Mouse (Mus musculus) induced T-regulatory cell, adult 2 months (primary cell): ENCODE results near the gene Osbpl9.

ENCODE experiments used
- DNase-seq: peaks from one replicate; pipeline ENCODE4 v3.0.0-alpha.2; 2012; ENCODE audit warnings: low read depth

The Osbpl9 gene

DNA sequence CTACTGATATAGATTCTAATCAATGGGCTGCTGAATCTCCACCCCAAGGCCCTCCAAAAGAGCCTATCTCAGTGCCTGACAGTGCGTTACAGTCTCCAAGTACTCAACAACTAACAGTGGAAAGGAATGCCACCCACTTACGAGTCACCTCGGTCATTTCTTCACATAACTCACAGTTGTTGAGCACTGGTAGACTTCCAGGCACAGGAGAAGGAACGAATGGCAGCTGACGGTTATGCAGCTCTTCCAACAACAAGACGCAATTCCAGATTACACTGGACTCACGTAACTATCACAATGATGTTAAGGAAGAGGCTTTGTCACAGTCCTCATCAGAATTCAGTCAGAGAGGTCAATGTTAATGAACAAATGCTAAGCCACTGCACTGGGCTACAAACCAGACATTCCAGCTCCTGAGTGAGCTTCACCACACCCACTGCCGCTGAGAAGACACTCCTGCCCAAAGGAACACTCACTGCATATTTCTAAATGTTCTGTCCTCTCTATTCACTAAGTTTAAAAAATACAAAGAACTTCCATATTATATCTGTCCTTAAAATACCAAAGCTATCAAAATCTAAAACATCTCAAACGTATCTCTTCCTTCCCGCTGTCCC lies 70.7 kb downstream of the Osbpl9 start:
- DNase-seq: no peak

DNA sequence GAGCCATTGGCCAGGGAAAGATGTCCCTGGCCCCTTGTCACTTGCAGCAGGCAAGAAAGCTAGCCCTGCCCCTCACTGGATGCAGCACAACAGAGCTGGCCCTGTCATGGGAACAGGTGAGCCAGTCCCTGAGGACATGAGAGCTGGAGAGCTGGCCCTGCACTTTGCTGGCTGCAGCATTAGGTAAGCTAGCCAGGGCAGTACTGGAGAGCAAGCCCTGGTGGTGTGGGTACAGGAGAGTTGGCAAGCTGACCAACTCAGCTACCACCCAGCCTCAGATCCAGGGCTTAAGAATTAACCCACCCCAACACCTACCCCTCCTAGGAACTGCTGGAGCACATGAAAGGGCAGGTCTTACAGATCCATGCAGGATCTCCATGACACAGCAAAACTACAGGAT lies 73.1 kb downstream of the Osbpl9 start:
- DNase-seq: no peak

DNA sequence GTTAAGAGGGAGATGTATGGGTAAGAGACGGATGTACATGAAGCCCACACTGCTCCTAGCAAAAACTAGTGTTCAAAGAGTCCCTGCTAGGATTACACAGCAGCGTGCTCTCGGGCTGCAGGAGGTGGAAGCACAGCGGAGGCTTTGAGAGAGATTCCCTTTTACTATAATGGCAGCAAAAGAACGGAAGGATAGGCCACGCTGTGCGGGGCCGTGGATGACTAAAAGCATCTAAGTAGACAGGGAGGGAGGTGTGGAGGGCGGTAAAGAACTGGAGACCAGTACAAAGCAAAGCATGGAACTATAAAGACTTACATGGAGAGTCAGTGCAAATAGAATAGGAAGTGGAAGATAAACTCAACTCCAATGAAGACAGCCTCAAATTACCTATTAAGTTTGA lies 74.1 kb downstream of the Osbpl9 start:
- DNase-seq: no peak

DNA sequence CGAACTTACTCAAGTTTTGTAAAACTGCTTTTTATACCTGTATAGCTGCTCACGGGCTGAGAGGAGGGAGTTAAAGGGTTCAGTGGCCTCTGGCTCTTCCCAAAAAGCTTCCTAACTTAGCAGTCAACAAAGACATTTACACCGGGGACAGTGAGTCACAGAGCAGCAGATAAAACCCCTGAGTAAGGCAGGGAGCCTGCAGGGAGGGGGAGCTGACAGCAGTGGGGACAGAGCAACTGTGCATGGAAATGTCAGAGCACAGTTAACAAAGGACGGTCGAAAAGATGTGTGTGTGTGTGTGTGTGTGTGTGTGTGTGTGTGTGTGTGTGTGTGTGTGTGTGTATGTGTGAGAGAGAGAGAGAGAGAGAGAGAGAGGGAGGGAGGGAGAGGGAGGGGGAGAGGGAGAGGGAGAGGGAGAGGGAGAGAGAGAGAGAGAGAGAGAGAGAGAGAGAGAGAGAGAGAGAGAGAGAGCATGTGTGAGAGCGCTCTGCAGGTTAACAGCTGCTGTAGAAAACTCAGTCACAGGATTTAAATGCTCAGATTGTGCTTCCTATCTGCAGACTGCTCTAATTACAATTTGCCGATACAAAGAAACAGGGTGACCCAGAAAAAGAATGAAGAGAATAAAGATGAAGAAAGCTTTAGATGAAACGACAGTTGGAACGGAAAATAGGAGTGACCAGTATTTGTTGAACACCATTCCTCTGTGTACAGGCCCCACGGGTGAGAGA lies 75.1 kb downstream of the Osbpl9 start:
- DNase-seq: no peak

- no peak for DNase-seq
Observed at GRCm38 (mm10) chr4:109125746-109126425, 76.2 kb downstream of the Osbpl9 start.

- peak; percentile 56 for DNase-seq
Observed at GRCm38 (mm10) chr4:109122830-109123555, 79.1 kb downstream of the Osbpl9 start.

DNA sequence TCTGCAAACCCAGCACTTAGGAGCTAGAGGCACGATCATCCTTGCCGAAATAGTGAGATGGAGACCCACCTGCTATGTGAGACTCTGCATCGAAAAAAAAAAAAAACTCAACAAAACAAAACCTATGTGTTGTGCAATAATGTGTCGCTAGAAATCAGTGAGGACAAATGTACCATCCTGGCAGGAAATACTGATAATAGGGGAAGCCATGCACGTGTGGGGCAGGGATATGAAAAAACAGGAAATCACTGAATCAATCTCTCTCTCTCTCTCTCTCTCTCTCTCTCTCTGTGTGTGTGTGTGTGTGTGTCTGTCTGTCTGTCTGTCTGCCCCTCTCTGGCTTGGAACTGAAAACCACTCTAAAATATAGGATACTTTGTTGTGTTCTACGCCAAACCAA lies 81.3 kb downstream of the Osbpl9 start:
- peak; percentile 34 for DNase-seq

DNA sequence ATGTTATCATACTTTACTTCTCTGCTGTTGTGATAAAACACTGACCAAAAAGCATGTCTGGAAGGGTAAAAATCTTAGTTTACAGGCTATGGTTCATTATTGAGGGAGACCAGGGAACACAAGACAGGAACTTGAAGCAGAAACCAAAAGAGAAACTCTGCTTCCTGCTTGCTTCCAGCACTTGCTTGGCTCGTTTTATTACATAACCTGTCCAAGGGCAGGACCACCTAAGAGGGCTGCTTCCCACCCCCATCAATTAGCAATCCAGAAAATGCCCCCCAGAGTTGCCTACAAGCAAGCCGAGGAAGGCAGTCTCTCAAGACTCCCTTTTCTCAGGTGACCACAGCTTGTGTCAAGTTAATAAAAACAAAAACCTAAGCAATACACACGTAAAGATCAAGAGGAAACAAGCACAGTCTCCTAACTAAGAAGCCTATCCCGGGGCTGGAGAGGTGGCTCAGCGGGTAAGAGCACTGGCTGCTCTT lies 82.4 kb downstream of the Osbpl9 start:
- peak; percentile 66 for DNase-seq

- no peak for DNase-seq
Observed at GRCm38 (mm10) chr4:109118327-109118659, 83.8 kb downstream of the Osbpl9 start.

DNA sequence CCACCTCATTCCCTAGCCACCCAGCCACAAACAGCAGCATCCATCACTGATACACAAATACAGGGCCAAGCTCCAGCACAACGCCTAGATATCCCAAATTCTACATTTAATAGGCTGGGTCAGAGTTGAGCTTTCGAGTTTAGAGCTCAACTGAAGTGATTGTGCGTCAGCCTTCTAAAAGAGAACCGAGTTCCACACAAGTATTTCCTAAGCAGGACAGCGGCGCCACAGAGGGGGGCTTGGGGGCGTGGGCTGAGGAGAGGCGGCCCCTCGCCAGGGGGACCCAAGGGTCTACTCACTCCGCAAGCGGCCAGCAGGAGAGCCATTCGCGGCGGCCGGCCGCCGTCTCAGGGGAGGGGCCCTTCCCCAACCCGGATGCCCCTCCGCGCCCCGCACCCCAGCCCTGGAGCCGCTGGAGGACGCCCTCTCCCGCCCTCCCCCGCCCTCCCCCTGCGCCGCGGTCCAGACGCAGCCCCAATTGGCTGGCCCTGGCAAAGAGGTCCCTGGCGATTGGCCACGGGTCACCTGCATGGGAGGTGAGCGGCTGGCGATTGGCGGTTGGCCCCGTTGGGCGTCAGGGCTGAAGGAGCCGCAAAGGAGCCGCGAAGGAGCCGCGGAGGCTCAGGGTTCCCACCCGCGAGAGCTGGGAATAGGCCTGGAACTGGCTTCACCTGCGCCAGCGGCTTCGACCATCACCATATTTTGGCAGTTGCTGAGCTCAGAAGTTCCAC lies 84.3 kb downstream of the Osbpl9 start:
- DNase-seq: peak; percentile 95

- peak; percentile 58 for DNase-seq
Observed at GRCm38 (mm10) chr4:109116938-109117337, 85.1 kb downstream of the Osbpl9 start.

- no peak for DNase-seq
Observed at GRCm38 (mm10) chr4:109116494-109116893, 85.6 kb downstream of the Osbpl9 start.

GRCm38 (mm10) chr4:109115742-109116141 lies 86.3 kb downstream of the Osbpl9 start:
- DNase-seq: no peak

GRCm38 (mm10) chr4:109114308-109114707 lies 87.8 kb downstream of the Osbpl9 start:
- no peak for DNase-seq

- no peak for DNase-seq
Observed at GRCm38 (mm10) chr4:109112915-109113505, 89.1 kb downstream of the Osbpl9 start.

GRCm38 (mm10) chr4:109110978-109111377 lies 91.1 kb downstream of the Osbpl9 start:
- no peak for DNase-seq

- no peak for DNase-seq
Observed at GRCm38 (mm10) chr4:109109686-109110085, 92.4 kb downstream of the Osbpl9 start.

DNA sequence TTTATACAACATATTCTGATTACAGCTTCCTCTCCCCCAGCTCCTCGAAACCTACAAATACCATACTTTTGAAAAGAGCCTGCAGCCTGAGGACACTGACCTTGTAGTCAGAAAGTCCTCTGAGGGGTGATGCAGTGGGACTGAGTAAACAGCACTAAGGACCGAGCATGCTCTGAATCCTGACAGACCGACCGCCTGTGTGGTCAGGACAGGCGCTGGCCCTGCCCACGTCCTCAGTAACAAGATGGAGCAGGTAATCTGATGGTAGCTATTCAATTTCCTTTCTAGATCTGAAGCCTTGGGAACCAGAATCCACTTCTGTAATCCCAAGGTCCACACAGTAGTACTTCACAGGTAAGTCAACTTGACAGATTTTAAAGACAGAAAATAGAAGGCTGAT lies 93.1 kb downstream of the Osbpl9 start:
- DNase-seq: no peak

DNA sequence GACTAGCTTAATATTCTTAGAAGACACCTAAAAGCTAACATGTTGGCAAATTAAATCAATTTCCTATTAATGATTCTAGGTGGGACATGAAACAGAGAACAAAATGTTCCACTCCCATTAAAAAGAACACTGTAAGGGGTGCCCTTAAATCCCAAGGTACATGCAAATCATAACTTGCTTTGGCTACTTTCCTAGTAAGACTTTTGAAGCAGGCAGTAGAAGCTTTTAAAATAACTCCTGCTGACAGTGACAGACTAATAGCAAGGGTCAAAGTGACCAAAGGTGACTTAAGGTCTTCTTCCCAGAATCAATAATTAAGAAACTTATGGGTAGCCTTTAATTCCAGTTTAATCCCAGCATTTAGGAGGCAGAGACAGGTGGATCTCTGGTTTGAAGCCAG lies 95.5 kb downstream of the Osbpl9 start:
- no peak for DNase-seq

DNA sequence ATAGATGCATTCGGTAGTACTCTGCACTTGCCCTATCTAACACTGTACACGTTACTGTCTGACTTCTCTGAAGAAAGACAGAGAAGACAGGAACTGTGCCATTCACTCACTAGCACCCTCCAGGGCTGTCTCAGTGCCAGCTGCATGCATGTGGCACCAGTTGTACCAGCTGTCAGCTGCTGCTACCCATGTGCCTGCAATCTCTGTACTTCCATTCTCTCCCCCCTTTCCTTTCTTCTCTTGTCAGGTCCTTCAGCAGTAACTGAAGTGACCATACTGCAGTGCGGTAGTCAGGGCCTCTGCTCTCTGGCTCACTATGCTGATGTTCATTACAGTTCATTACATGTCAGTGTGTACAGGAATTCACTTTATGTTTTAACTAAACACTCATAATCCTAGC lies 96.0 kb downstream of the Osbpl9 start:
- DNase-seq: no peak

GRCm38 (mm10) chr4:109105254-109105653 lies 96.8 kb downstream of the Osbpl9 start:
- DNase-seq: peak; percentile 77
